Mouse (Mus musculus) cerebellum, adult (tissue): ENCODE results near the gene Ganab.

Source experiments
- ATAC-seq: cut with Nextera tagmentation; 2 replicates; pipeline ENCODE4 v1.9.2; 2017; ENCODE audit warnings: mild to moderate bottlenecking, moderate library complexity, mixed read lengths; ENCODE audit not compliant: insufficient number of reproducible peaks, low FRiP score, low TSS enrichment

Gene Ganab

GRCm38 (mm10) chr19:8927891-8928525, 30.1 kb downstream of the Ganab start:
- ATAC-seq, result no peak

- no peak; the same call in 1 of the 2 replicates for ATAC-seq
Observed at GRCm38 (mm10) chr19:8928689-8929223, 30.9 kb downstream of the Ganab start.

- peak; percentile 60 for ATAC-seq
Observed at GRCm38 (mm10) chr19:8929224-8930088, 31.6 kb downstream of the Ganab start, which contains the start of the genes Rom1 and Eml3. Rom1 (minus strand) TSS chr19:8929356. Eml3 (plus strand) TSS chr19:8929552.

- ATAC-seq, result no peak
Observed at GRCm38 (mm10) chr19:8930117-8930516, 32.2 kb downstream of the Ganab start.

GRCm38 (mm10) chr19:8930771-8931170, 32.9 kb downstream of the Ganab start:
- ATAC-seq, result no peak

- ATAC-seq, result no peak
Observed at GRCm38 (mm10) chr19:8936736-8937135, 38.9 kb downstream of the Ganab start.

- no peak for ATAC-seq
Observed at GRCm38 (mm10) chr19:8940526-8941133, 42.8 kb downstream of the Ganab start.

GRCm38 (mm10) chr19:8941136-8941514, 43.3 kb downstream of the Ganab start:
- no peak for ATAC-seq

GRCm38 (mm10) chr19:8941515-8942217, 43.8 kb downstream of the Ganab start, which contains the start of gene Mta2:
Mta2 (plus strand) TSS chr19:8941875.
- ATAC-seq, result peak; percentile 91

GRCm38 (mm10) chr19:8942276-8942964, 44.5 kb downstream of the Ganab start:
- ATAC-seq, result peak; percentile 37; the same call in 1 of the 2 replicates

GRCm38 (mm10) chr19:8943047-8943446, 45.2 kb downstream of the Ganab start:
- ATAC-seq, result no peak

- no peak for ATAC-seq
Observed at GRCm38 (mm10) chr19:8944062-8944461, 46.2 kb downstream of the Ganab start.

GRCm38 (mm10) chr19:8944750-8945149, 46.9 kb downstream of the Ganab start:
- ATAC-seq, result no peak

- no peak for ATAC-seq
Observed at GRCm38 (mm10) chr19:8945251-8945650, 47.4 kb downstream of the Ganab start.

GRCm38 (mm10) chr19:8946929-8947328, 49.1 kb downstream of the Ganab start:
- ATAC-seq, result no peak

GRCm38 (mm10) chr19:8950190-8950589, 52.3 kb downstream of the Ganab start:
- no peak for ATAC-seq

- no peak for ATAC-seq
Observed at GRCm38 (mm10) chr19:8952241-8952640, 54.4 kb downstream of the Ganab start.

GRCm38 (mm10) chr19:8953135-8954039, 55.5 kb downstream of the Ganab start, which contains the start of gene Tut1:
Tut1 (plus strand) TSS chr19:8953847.
- peak; percentile 89 for ATAC-seq
